Mouse (Mus musculus) lung, postnatal 14 days (tissue): ENCODE measurements at regions not wholly inside any gene's neighbourhood (a gene's known extent, or its start where the extent isn't known, plus 50 kb on each side); places are given as distances from the start of the nearest gene placed in this dataset.

ENCODE experiments used
- DNase-seq: peaks from one replicate; pipeline ENCODE4 v3.0.0; 2021

GRCm38 (mm10) chr5:103374162-103374561 lies 50.8 kb upstream of the Ptpn13 start:
- no peak for DNase-seq

GRCm38 (mm10) chr5:103373089-103373488 lies 51.9 kb upstream of the Ptpn13 start:
- DNase-seq = no peak

- no peak for DNase-seq
Measured at GRCm38 (mm10) chr5:103370456-103370855, 54.5 kb upstream of the Ptpn13 start.

GRCm38 (mm10) chr5:103368993-103369392 lies 56.0 kb upstream of the Ptpn13 start:
- DNase-seq = peak; percentile 38

GRCm38 (mm10) chr5:103367201-103367671 lies 57.8 kb upstream of the Ptpn13 start:
- DNase-seq = no peak

- DNase-seq = no peak
Measured at GRCm38 (mm10) chr5:103365700-103366448, 59.1 kb upstream of the Ptpn13 start.

GRCm38 (mm10) chr5:103364791-103365699 lies 59.9 kb upstream of the Ptpn13 start:
- peak; percentile 52 for DNase-seq

- peak; percentile 38 for DNase-seq
Measured at GRCm38 (mm10) chr5:103360775-103361247, 64.2 kb upstream of the Ptpn13 start.

GRCm38 (mm10) chr5:103360360-103360759 lies 64.6 kb upstream of the Ptpn13 start:
- DNase-seq = no peak

- DNase-seq = no peak
Measured at GRCm38 (mm10) chr5:103357558-103357957, 67.4 kb upstream of the Ptpn13 start.

GRCm38 (mm10) chr5:103356500-103356899 lies 68.5 kb upstream of the Ptpn13 start:
- no peak for DNase-seq

- DNase-seq = peak; percentile 60
Measured at GRCm38 (mm10) chr5:103355372-103356300, 69.4 kb upstream of the Ptpn13 start.

GRCm38 (mm10) chr5:103343869-103344268 lies 81.1 kb upstream of the Ptpn13 start:
- DNase-seq = no peak

GRCm38 (mm10) chr5:103341456-103341855 lies 83.5 kb upstream of the Ptpn13 start:
- DNase-seq = no peak

- DNase-seq = no peak
Measured at GRCm38 (mm10) chr5:103340626-103341025, 84.4 kb upstream of the Ptpn13 start.

- DNase-seq = no peak
Measured at GRCm38 (mm10) chr5:103336689-103337490, 88.1 kb upstream of the Ptpn13 start.

GRCm38 (mm10) chr5:103335916-103336688 lies 88.9 kb upstream of the Ptpn13 start:
- no peak for DNase-seq

GRCm38 (mm10) chr5:103326412-103326811 lies 98.6 kb upstream of the Ptpn13 start:
- no peak for DNase-seq

- DNase-seq = no peak
Measured at GRCm38 (mm10) chr5:103320341-103320740, 104.7 kb upstream of the Ptpn13 start.

GRCm38 (mm10) chr5:103309806-103310525 lies 98.8 kb upstream of the Mapk10 start:
- no peak for DNase-seq
